Mouse (Mus musculus): ENCODE data around the gene Zfhx3.

The Zfhx3 gene

GRCm38 (mm10) chr8:108671939-108672515, 729.6 kb downstream of the Zfhx3 start:
- DNase-seq (ENCODE audit: low spot score): no peak

- DNase-seq (ENCODE audit: low spot score): no peak
Observed at GRCm38 (mm10) chr8:108675001-108675525, 732.6 kb downstream of the Zfhx3 start.

- DNase-seq (ENCODE audit: low spot score): no peak
Observed at GRCm38 (mm10) chr8:108689694-108690093, 747.2 kb downstream of the Zfhx3 start.

GRCm38 (mm10) chr8:108690576-108691455, 748.4 kb downstream of the Zfhx3 start:
- DNase-seq (ENCODE audit: low spot score): no peak

DNA sequence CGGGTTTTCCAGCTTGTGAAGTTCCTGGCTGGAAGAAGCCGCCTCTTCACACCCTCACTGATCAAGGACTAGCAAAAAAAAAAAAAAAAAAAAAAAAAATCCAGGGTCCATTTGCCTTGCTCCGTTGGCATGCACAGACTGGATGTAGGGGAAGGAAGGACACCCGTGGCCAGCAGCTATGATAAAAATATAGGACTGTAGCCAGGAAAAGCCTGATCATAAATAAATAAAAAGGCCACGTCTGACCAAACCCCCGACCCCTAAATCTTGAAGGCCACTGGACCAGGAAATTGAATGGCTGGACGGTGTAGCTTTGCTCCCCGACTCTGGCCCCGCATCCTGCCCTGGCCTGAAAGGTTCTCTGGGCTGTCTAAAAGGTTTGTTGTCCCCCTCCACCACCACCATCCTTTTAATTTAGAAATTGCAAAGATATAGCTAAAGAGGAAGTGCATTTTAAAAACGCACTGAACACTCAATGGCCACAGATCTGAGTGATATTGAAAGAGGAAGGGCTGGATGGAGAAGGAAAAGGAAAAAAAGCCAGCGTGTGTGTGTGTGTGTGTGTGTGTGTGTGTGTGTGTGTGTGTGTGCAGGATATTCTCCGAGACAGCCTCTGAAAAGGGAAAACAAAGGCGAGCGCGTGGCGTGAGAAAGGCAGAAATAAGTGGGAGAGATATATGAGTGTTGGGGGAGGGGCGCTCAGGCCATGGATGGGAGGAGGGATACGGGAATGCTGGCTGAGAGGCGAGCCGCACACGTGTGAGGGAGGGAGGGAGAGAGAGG, 749.2 kb downstream of the Zfhx3 start:
- DNase-seq (ENCODE audit: low spot score): no peak

GRCm38 (mm10) chr8:108692239-108692627, 749.8 kb downstream of the Zfhx3 start:
- no peak for DNase-seq (ENCODE audit: low spot score)

GRCm38 (mm10) chr8:108692669-108693665, 750.5 kb downstream of the Zfhx3 start:
- no peak for DNase-seq (ENCODE audit: low spot score)

DNA sequence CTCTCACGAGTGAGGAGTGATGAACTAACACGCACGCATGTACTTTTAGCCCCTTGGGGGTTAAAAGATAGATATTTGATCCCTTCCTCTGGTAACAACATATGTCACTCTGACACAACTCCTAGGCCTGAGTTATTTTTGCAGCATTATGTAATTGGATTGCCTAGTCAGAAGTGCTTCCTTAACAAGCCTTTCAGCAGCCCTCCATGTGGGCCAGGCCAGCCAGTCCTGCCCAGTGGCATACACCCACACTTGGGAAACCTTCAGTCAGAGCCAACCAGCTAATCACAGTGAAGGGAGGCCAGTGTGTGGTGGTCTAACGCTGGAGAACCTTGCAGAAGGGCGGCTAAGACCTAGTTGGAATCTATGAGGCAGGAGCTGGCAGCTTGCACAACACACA, 751.4 kb downstream of the Zfhx3 start:
- peak; percentile 79 for DNase-seq (ENCODE audit: low spot score)

- no peak for DNase-seq (ENCODE audit: low spot score)
Observed at GRCm38 (mm10) chr8:108694516-108694915, 752.1 kb downstream of the Zfhx3 start.

- DNase-seq (ENCODE audit: low spot score): no peak
Observed at GRCm38 (mm10) chr8:108695242-108695880, 752.9 kb downstream of the Zfhx3 start.

DNA sequence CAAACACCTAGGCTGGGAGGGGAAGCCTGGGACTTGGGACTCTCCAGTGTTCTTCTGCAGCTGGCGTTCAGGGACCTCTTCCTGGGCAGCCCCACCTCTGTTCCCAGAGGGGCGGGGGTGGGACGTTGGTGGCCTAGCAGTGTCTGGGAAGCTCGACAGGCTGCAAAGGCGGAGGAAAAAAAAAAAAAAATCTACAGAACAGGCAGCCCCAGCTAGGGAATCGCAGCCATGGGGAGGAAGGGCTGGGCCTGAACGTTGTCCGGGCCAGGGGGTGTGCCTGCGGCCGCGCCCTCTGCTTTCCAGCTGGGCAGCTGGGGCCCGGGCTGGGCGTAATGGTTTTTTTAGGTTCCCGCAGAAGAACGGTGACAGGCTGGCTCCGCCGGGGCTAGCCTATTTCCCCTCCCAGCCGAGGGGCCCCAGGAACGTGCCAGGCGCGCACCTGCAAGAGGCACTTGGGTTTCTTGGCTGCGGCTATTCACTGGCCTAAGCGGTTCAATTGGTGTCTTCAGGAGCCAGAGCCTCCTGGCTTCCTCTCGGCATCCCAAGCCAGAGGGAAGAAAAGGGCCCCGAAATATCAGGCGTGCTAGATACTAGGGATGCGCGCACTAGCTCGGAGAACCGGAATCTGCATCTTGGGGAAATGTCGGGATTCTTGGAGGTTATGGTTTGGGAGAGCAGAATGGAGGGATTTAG, 753.6 kb downstream of the Zfhx3 start:
- DNase-seq (ENCODE audit: low spot score): no peak

DNA sequence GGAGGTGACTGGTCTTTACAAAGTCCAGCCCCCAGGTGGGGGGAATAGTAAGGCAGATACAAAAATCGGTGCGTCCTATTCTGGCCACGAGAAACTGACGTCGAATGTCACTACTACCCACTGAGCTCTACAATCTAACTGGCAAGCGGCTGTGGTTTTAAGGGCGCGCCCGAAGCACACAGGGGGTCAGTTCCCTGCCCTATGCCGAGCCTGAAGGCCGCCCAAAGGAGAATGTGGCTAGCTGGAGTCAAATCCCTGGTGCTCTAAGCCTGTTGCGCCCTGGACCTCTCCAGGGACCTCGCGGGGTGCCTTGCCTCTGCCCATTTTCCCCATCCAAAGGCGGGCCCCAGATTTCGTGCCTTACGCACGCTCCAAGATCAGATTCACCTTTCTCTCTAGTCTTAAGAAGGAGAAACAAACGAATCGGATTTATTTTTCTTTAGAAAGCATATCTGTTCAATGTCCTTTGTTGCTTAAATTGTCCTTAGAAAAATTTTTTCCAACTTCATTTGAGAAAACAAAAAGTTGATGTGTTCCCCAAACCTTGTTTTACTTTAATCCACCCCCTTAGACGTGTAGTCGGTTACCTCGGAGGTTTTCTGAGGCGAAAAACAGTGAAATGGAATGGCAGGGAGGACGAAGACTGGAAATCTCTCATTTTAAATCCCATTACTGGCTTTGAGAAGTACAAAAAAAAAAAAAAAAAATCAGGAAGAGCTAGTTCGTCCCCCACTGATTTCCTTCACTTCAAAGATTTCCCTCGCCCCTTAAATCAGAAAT, 754.4 kb downstream of the Zfhx3 start:
- DNase-seq (ENCODE audit: low spot score): no peak

DNA sequence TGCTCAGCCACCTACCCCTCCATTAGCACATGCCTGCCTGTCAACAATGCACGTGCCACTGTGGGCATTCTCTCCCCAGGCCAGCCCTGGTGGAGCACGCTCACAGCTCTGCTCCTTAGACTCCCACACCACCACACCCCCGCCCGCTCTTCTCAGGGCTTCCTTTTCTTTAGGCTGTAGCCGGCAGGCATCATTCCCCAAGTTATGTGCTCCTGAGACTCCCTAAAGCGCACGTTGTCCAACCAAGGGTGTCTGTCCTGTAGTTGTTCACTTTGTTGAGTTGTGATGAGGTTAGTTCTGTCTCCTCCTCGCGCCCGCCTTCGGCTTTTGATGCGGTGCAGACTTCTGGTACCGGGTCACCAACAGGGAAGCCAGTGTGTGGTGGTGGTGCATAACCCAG, 755.1 kb downstream of the Zfhx3 start:
- no peak for DNase-seq (ENCODE audit: low spot score)

- no peak for DNase-seq (ENCODE audit: low spot score)
Observed at GRCm38 (mm10) chr8:108698101-108698660, 755.7 kb downstream of the Zfhx3 start.

- DNase-seq (ENCODE audit: low spot score): no peak
Observed at GRCm38 (mm10) chr8:108699011-108699410, 756.6 kb downstream of the Zfhx3 start.

DNA sequence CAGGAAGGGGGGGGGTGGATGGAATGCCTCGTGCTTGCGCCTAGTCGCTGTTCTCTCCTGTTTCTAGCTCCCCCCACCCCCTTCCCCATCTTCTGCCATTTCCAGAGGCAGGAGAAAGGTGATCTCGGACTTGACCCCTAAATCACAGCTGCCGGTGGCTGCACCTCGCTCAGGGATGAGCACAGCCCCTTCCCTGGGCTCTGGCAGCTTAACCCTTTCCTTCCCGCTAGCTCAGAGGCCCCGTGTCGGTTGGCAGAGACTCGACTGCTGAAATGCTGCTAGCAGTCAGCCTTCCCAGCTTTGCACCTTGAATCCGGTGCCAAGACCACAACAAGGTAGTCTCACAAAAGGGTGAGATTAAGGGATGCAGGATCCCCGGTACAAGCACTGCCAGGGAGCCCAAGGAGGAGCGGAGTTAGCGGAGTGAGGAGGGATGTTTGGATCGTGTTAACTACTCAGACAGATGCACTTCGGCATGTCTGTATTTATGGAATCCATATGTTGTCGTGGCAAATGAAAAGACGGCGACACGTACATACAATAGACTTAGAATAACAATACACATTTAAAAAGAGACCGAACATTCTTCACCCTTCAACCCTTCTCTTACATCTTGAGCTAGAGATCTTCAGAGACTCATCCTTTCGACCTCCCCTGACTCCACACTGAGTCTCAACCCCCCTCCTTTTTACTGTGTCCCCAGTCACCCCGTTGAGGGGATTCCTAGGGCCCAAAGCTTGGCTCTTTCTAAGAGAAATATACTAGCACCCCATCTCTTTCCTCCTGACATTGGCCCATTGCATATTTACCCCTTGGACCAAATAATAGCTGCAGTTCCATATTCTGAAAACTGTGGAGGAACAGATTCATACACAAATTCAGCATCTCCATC, 757.3 kb downstream of the Zfhx3 start:
- DNase-seq (ENCODE audit: low spot score): no peak

DNA sequence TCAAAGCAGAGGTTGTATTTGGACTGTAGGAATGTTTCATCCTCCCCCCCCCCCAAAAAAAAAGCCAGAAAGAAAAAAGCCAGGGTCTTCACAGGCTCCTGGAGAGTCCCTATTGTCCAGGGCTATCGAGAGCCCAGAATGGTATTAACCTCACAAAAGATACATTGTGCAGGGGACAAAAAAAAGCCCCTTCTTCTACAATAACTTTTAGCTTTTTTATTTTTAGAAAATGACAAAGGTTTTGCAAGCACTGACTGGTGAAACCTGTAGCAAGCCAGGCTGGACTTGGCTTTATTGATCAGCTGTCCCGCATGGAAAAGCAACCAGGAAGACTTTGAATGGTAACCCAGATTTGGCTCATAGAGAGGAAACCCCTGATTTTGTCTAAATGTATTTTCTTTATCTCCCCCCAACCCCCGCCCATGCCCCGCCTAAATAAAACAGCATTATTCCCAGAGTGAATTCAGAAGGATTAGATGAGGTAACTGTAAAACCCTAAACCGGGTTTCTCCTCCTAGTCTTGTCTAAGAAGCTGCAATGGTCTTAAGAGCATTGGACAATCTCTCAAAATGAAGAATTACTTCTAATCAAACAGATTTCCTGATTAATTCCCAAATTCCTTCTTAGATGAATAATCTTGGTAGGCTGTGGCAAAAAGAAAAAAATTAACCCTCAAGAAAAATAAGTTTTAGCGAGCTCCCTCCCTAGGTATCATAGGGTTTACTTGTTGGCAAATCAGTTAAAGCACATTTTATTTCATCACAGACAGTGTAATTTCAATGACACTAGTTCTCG, 759.1 kb downstream of the Zfhx3 start:
- no peak for DNase-seq (ENCODE audit: low spot score)

All from lung, postnatal 25 days (tissue).